Mouse (Mus musculus): ENCODE data around the gene Syne4.
A peak's percentile ranks its signal among the peaks of the same experiment; 100 is the strongest.

- peak; percentile 84 for TF ChIP-seq CTCF (IDR thresholded peaks at IDR 0.05)
- no peak for TF ChIP-seq POLR2A (IDR thresholded peaks at IDR 0.05; ENCODE audit: insufficient read depth, low read depth, low read length)
- no peak for TF ChIP-seq EP300 (IDR thresholded peaks at IDR 0.05; ENCODE audit: insufficient read depth, low read depth, low read length)
Observed at GRCm38 (mm10) chr7:30353279-30353822, 38.7 kb downstream of the Syne4 start.
